Mouse (Mus musculus): ENCODE measurements around the gene Ubash3b. TPM values are rescaled to one million over a fixed set of nuclear protein-coding genes. Genes with fewer than 3 reads are reported as not detected.

The Ubash3b gene
- polyA plus RNA-seq, 1 experiment from 2014 or later: 8.5 TPM

- WGBS: 72% methylated on average over 4 of the region's 4 CpGs
- H3K4me2 ChIP-seq: no peak overlapping the region
- H3K36me3 ChIP-seq: no peaks in the 10 kb centered on the region
- H3K9me3 ChIP-seq: no peaks in the 10 kb centered on the region
- H3K27me3 ChIP-seq (replicated peaks): peaks cover 5% of the 10 kb centered on the region; the same call in 1 of the 2 replicates
- H3K4me3 ChIP-seq: no peak overlapping the region
- peaks cover 7% of the 10 kb centered on the region for H3K4me1 ChIP-seq
- no peak overlapping the region for H3K9ac ChIP-seq
- ATAC-seq (ENCODE audit: extremely low read depth, insufficient number of reproducible peaks, low FRiP score, low TSS enrichment): no peak
- H3K27ac ChIP-seq (replicated peaks): no peak overlapping the region
Measured at GRCm38 (mm10) chr9:41162363-41162762, 866 bp upstream of the Ubash3b start.

GRCm38 (mm10) chr9:41160536-41161176 is 841 bp downstream of the Ubash3b start:
- no peak overlapping the region for H3K4me3 ChIP-seq
- peaks cover 9% of the 10 kb centered on the region; the same call in 1 of the 2 replicates for H3K27me3 ChIP-seq (replicated peaks)

GRCm38 (mm10) chr9:41159223-41159622 is 2.3 kb downstream of the Ubash3b start:
- Histone ChIP-seq H3K4me1 (peaks cover 17% of the 10 kb centered on the region), H3K27me3 (replicated peaks) (peaks cover 13% of the 10 kb centered on the region; the same call in 1 of the 2 replicates), H3K9me3 (no peaks in the 10 kb centered on the region), H3K36me3 (no peaks in the 10 kb centered on the region), H3K27ac (replicated peaks) (no peak overlapping the region), H3K4me2 (no peak overlapping the region), H3K9ac (no peak overlapping the region), H3K4me3 (no peak overlapping the region)
- 85% methylated on average over 2 of the region's 2 CpGs for WGBS
- no peak for ATAC-seq (ENCODE audit: extremely low read depth, insufficient number of reproducible peaks, low FRiP score, low TSS enrichment)

More at GRCm38 (mm10) chr9:41160536-41161176, 841 bp downstream of the Ubash3b start:
- H3K36me3 ChIP-seq: no peaks in the 10 kb centered on the region
- WGBS: 62% methylated on average over 7 of the region's 7 CpGs
- H3K4me1 ChIP-seq: peaks cover 17% of the 10 kb centered on the region
- no peak overlapping the region for H3K9ac ChIP-seq
- ATAC-seq (ENCODE audit: extremely low read depth, insufficient number of reproducible peaks, low FRiP score, low TSS enrichment): no peak
- no peak overlapping the region for H3K27ac ChIP-seq (replicated peaks)
- no peaks in the 10 kb centered on the region for H3K9me3 ChIP-seq
- H3K4me2 ChIP-seq: no peak overlapping the region

GRCm38 (mm10) chr9:41157872-41158567 is 3.5 kb downstream of the Ubash3b start:
- H3K27ac ChIP-seq (replicated peaks): peak overlapping the region; percentile 82

GRCm38 (mm10) chr9:41157020-41157871 is 4.3 kb downstream of the Ubash3b start:
- peak; percentile 64 for ATAC-seq (ENCODE audit: extremely low read depth, insufficient number of reproducible peaks, low FRiP score, low TSS enrichment)
- peaks cover 37% of the 10 kb centered on the region for H3K4me1 ChIP-seq
- H3K9ac ChIP-seq: peak overlapping the region; percentile 89
- H3K9me3 ChIP-seq: no peaks in the 10 kb centered on the region
- H3K27me3 ChIP-seq (replicated peaks): peaks cover 13% of the 10 kb centered on the region; the same call in 1 of the 2 replicates
- peak overlapping the region; percentile 90 for H3K4me2 ChIP-seq
- H3K27ac ChIP-seq (replicated peaks): peak overlapping the region; percentile 82
- H3K4me3 ChIP-seq: peak overlapping the region; percentile 90
- under 1% methylated on average over 70 of the region's 82 CpGs for WGBS
- no peaks in the 10 kb centered on the region for H3K36me3 ChIP-seq

More at GRCm38 (mm10) chr9:41157872-41158567, 3.5 kb downstream of the Ubash3b start:
- Histone ChIP-seq H3K4me2 (peak overlapping the region; percentile 90), H3K27me3 (replicated peaks) (peaks cover 13% of the 10 kb centered on the region; the same call in 1 of the 2 replicates), H3K9ac (peak overlapping the region; percentile 89), H3K4me1 (peaks cover 30% of the 10 kb centered on the region), H3K36me3 (no peaks in the 10 kb centered on the region), H3K9me3 (no peaks in the 10 kb centered on the region), H3K4me3 (peak overlapping the region; percentile 90)
- ATAC-seq (ENCODE audit: extremely low read depth, insufficient number of reproducible peaks, low FRiP score, low TSS enrichment): no peak
- 21% methylated on average over 15 of the region's 15 CpGs for WGBS

GRCm38 (mm10) chr9:41156720-41157019 is 4.8 kb downstream of the Ubash3b start:
- H3K27ac ChIP-seq (replicated peaks): peak overlapping the region; percentile 82; the same call in 1 of the 2 replicates
- ATAC-seq (ENCODE audit: extremely low read depth, insufficient number of reproducible peaks, low FRiP score, low TSS enrichment): no peak

GRCm38 (mm10) chr9:41156006-41156719 is 5.3 kb downstream of the Ubash3b start:
- H3K4me1 ChIP-seq: peaks cover 46% of the 10 kb centered on the region
- peaks cover 13% of the 10 kb centered on the region; the same call in 1 of the 2 replicates for H3K27me3 ChIP-seq (replicated peaks)
- H3K4me3 ChIP-seq: peak overlapping the region; percentile 90
- peak overlapping the region; percentile 89 for H3K9ac ChIP-seq
- no peak overlapping the region for H3K27ac ChIP-seq (replicated peaks)
- no peaks in the 10 kb centered on the region for H3K36me3 ChIP-seq
- no peak for ATAC-seq (ENCODE audit: extremely low read depth, insufficient number of reproducible peaks, low FRiP score, low TSS enrichment)
- 24% methylated on average over 20 of the region's 20 CpGs for WGBS
- H3K9me3 ChIP-seq: no peaks in the 10 kb centered on the region
- H3K4me2 ChIP-seq: peak overlapping the region; percentile 90

More at GRCm38 (mm10) chr9:41156720-41157019, 4.8 kb downstream of the Ubash3b start:
- Histone ChIP-seq H3K27me3 (replicated peaks) (peaks cover 13% of the 10 kb centered on the region; the same call in 1 of the 2 replicates), H3K4me3 (peak overlapping the region; percentile 90), H3K36me3 (no peaks in the 10 kb centered on the region), H3K9ac (peak overlapping the region; percentile 89), H3K9me3 (no peaks in the 10 kb centered on the region), H3K4me2 (peak overlapping the region; percentile 90), H3K4me1 (peaks cover 41% of the 10 kb centered on the region)
- WGBS: 1% methylated on average over 20 of the region's 20 CpGs

- H3K4me1 ChIP-seq: peaks cover 64% of the 10 kb centered on the region
- H3K27ac ChIP-seq (replicated peaks): no peak overlapping the region
- H3K9ac ChIP-seq: 0 out of 2 replicates have a peak overlapping the region, but pooled peaks have one; percentile 61
- no peaks in the 10 kb centered on the region for H3K9me3 ChIP-seq
- peaks cover 13% of the 10 kb centered on the region; the same call in 1 of the 2 replicates for H3K27me3 ChIP-seq (replicated peaks)
- ATAC-seq (ENCODE audit: extremely low read depth, insufficient number of reproducible peaks, low FRiP score, low TSS enrichment): no peak
- H3K4me2 ChIP-seq: no peak overlapping the region
- WGBS: 63% methylated on average over 1 of the region's 1 CpGs
- H3K4me3 ChIP-seq: no peak overlapping the region
- no peaks in the 10 kb centered on the region for H3K36me3 ChIP-seq
Measured at GRCm38 (mm10) chr9:41153979-41154378, 7.5 kb downstream of the Ubash3b start.

GRCm38 (mm10) chr9:41153050-41153449 is 8.4 kb downstream of the Ubash3b start:
- no peak overlapping the region for H3K4me3 ChIP-seq
- H3K36me3 ChIP-seq: no peaks in the 10 kb centered on the region
- 22% methylated on average over 5 of the region's 5 CpGs for WGBS
- peaks cover 8% of the 10 kb centered on the region; the same call in 1 of the 2 replicates for H3K27me3 ChIP-seq (replicated peaks)
- no peak for ATAC-seq (ENCODE audit: extremely low read depth, insufficient number of reproducible peaks, low FRiP score, low TSS enrichment)
- H3K4me1 ChIP-seq: peaks cover 62% of the 10 kb centered on the region
- peak overlapping the region; percentile 61 for H3K9ac ChIP-seq
- H3K4me2 ChIP-seq: peak overlapping the region; percentile 24; the same call in 1 of the 2 replicates
- H3K9me3 ChIP-seq: no peaks in the 10 kb centered on the region
- peak overlapping the region; percentile 79 for H3K27ac ChIP-seq (replicated peaks)

- Histone ChIP-seq H3K27ac (replicated peaks) (no peak overlapping the region), H3K9me3 (no peaks in the 10 kb centered on the region), H3K4me1 (peaks cover 63% of the 10 kb centered on the region), H3K36me3 (no peaks in the 10 kb centered on the region), H3K9ac (no peak overlapping the region), H3K4me2 (no peak overlapping the region), H3K4me3 (no peak overlapping the region), H3K27me3 (replicated peaks) (peaks cover 8% of the 10 kb centered on the region; the same call in 1 of the 2 replicates)
- 76% methylated on average over 4 of the region's 4 CpGs for WGBS
- ATAC-seq (ENCODE audit: extremely low read depth, insufficient number of reproducible peaks, low FRiP score, low TSS enrichment): no peak
Measured at GRCm38 (mm10) chr9:41151491-41151890, 10.0 kb downstream of the Ubash3b start.
